Mouse (Mus musculus) lung, postnatal 0 days (tissue): Measurements from ENCODE around the gene Ptpn14.

ENCODE experiments used
- CTCF ChIP-seq: IDR thresholded peaks from 2 replicates; pipeline ENCODE4 v1.5.1; 2016; ENCODE audit warnings: antibody characterized with exemption, mild to moderate bottlenecking
- EP300 ChIP-seq: IDR thresholded peaks from 2 replicates; pipeline ENCODE4 v1.6.1; 2016; ENCODE audit warnings: antibody characterized with exemption, mild to moderate bottlenecking, control low read depth

GRCm38 (mm10) chr1:189897861-189898260 is 169.8 kb downstream of the Ptpn14 start:
- TF ChIP-seq CTCF = no peak
- no peak for TF ChIP-seq EP300
